Mouse (Mus musculus): Measurements from ENCODE around the gene 1110002E22Rik.

- TF ChIP-seq CTCF (IDR thresholded peaks at IDR 0.05; ENCODE audit: low read depth): no peak
- no peak for TF ChIP-seq EP300 (IDR thresholded peaks at IDR 0.05; ENCODE audit: low read depth)
These were observed 4.4 kb upstream of the 1110002E22Rik start for GRCm38 (mm10) chr3:138060429-138060828.

All from liver, embryonic 14.5 days (tissue).